Mouse (Mus musculus): ENCODE measurements around the gene Slc6a2.

Gene Slc6a2

GRCm38 (mm10) chr8:93038831-93039230, 79.0 kb downstream of the Slc6a2 start:
- no peak for DNase-seq (ENCODE audit: low read depth)

DNA sequence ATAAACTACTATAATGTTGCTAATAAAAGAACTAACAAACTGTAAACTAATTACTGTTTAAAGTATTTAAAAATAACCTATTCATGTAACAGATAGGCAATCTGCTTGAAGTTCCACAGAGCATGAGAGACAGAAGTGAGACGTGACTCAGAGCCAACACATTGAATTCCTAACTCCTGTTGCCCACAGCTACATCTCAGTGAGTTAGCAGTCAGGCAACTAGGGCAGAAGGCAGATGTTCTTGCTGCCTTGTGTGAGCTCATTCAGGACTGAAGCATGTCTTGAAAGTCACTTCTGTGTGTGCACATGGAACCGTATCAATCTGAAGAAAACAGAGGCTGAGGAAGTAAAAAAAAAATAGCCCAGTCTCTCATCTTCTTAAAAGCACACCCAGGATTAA, 80.4 kb downstream of the Slc6a2 start:
- DNase-seq (ENCODE audit: low read depth), result no peak

GRCm38 (mm10) chr8:93040776-93041567, 81.1 kb downstream of the Slc6a2 start:
- no peak for DNase-seq (ENCODE audit: low read depth)

GRCm38 (mm10) chr8:93043083-93043482, 83.2 kb downstream of the Slc6a2 start:
- no peak for DNase-seq (ENCODE audit: low read depth)

GRCm38 (mm10) chr8:93048092-93048491, 88.2 kb downstream of the Slc6a2 start, which contains the start of gene Ces1a:
Gene Ces1a, minus strand, starts transcription at chr8:93048192.
- DNase-seq (ENCODE audit: low read depth), result no peak

GRCm38 (mm10) chr8:93048510-93049416, 88.9 kb downstream of the Slc6a2 start:
- DNase-seq (ENCODE audit: low read depth), result no peak

Measured in c-Kit-positive CD71-positive TER-119-negative erythroid progenitor cells, embryonic 14.5 days (primary cell).